Mouse (Mus musculus) lung, adult 18-20 months (tissue): ENCODE measurements around the gene Atp11a.

Experiments
- DNase-seq, 2 experiments: peaks; one replicate each; pipeline ENCODE4 v3.0.0; 2022; ENCODE audit warnings: mixed read lengths in 2 of 2

Atp11a gene

DNA sequence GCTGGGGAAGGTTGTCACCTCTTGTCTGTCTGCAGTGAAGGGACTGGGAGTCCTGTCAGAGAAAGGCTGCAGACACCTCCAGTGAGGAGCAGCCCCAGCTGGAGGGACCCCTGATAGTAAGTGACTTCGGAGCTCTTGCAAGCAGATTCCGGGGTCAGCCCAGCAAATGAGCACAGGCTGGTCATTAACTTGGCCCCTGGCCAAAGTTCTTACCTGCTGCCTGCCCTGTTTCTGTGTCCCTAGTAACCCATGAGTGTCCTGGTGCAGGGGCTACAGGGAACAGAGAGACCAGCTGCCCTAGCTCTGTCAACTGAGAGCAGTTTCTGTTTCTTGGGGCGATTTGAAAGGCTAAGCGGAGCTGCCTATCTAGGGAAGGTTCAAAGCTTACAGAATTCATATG is 17.1 kb downstream of the Atp11a start:
- peak in 1 of 2 experiments; percentile 59 for DNase-seq

DNA sequence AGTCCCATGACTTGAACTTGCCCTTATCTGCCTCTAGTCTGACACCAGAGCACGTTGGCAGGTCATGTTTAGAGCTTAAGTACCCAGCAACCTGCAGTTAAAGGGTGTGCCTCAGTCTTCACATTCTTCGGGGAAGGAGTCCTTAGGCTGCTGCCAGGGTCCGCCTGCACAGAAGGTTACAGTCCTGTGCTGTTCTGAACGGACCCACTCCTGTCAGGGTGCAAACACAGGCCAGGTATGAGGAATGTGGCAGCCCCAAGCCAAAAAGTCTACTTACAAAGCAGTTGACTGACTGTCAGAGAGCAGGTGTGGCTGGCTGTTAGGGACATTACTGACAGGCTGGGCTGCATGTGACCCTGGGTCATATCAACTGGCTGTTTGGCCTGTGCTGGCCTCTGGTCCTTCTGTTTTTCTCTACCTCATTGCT is 18.1 kb downstream of the Atp11a start:
- peak; percentile 78 to 82 for DNase-seq

DNA sequence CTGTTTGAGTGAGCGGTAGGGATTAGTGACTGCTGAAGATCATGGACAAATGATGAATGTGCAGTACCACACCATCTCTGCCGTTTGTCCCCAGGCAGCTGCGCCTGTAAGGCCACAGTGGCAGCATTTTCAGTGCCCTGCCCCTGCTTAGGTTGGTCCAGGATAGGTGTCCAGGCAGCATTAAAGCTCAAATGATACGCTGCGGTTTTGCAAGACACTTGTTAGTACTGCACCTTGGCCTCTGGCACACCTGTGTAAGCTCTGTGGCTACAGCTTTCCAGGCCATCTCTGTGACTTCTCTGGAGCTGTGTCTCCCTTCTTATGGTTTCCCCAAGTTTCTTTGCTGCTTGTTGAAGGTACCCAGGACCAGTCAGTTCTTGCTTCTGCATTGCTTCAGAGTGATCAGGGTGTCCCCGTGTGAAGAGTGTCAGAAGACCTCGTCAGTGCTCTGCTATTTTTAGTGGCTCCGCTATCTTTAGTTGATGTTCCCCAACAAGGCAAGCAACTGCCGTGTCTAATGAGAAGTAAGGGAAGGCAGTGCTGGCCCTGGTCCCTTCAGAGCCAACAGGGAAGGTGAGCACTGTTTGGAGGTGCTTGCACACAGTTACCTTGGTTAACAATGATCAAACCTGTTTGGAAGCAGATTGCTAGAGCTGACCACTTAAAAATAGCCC is 18.6 kb downstream of the Atp11a start:
- DNase-seq, result no peak

DNA sequence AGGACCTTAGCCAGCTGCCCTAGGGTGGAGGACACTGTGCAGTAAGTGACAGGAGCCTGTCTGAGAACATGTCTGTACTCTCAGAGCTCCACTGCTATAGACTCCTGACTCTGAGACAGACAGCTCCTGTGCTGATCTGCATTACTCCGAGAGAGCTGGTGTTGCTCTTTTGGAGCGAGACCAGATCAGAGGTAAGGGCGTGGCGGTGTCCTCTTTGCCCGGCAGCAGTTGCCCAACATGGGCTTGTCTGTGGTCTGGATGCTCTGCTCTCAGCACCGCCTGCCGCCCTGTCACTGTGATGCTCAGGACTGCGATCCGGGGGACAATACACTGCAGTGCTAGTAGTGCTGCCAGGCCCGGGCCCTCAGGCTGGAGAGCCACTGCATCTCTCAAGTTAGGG is 19.4 kb downstream of the Atp11a start:
- DNase-seq, result peak in 1 of 2 experiments; percentile 44

DNA sequence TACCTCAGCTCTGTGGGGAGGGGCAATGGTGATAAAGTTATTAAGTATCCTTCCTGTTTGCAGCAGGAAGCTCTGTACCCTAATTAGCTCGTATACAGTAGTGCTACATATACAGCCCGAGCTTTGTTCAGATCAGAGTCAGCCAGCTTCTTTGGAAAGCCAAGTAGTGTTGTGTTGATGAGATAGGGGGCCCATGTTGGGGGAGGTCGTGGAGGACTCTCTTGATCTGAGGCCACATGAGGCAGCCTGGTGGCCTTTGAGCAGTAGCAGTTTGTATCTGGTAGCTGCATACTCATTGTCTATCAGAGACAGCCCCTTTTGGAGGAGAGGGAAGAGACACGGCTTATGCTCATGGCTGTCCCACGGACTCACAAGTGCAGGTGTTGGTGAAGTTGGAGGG is 20.4 kb downstream of the Atp11a start:
- DNase-seq, result no peak

DNA sequence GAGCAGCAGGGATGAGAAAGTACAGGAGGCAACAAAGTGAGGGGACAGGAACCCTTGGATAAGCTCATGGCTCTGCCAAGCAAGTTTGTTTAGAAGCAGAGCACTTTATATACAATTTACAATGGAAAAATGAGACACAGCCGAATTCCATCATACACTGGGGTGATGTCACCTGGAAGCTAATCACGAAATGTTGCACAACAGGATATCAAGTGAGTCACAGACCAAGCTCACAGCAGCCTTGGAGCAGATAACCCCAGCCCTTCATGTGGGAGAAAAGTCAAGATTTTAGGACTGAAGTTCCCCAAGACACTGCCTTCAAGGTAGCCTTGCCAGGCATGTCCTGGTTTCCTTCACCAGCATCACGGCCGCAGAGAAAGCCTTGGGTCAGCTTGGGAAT is 22.7 kb downstream of the Atp11a start:
- peak; percentile 43 to 70 for DNase-seq

DNA sequence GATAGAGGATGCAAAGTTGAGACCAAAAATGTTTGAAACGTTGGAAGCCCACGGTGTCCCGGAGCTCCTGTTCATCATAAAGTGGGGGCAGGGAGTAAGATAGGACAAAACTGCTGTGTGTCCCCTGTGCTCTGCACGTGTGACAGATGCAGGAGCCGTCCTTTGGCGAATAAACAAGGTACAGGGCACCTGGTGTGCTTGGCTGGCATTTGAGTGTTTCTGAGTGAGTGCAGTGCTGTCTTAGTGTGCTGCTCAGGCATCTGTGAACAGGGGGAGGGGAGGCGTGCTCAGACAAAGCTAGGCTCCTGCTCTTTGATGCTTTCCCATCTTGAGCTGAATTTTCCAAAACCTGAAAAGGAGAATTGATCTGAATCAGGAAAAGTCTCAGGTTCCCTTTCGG is 28.7 kb downstream of the Atp11a start:
- DNase-seq, result no peak

DNA sequence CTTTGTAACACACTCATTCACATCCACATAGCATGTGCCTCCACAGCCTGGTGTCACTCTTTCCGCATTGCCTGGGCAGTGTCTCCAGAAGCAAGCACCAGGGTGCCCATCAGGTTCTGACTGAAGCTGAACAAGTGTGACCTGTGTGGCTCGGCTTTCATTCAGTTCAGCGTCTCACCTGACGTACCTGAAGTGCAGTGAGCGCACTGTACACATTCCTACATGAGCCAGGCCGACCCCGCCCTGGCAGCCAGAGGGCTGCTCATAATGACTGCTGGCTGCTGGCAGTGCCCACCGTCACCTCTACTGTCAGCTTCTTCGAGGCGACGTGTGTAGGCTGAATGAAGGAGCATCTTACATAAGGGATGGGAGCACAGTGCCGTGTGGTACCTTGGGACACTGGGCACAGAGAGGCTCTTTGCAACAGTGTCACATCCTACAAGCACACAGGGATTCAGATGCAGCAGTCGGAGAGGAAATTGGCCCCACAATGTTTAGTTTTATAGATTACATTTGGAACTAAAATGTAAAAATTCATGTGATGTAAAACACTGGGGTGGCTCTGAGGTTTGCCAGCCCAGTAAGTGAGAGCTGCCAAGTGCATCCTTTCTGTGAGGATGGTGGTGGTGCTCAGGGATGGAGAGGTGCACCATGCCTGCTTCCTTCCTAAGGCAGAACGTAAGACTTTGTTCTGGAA is 29.6 kb downstream of the Atp11a start:
- peak; percentile 50 to 72 for DNase-seq

DNA sequence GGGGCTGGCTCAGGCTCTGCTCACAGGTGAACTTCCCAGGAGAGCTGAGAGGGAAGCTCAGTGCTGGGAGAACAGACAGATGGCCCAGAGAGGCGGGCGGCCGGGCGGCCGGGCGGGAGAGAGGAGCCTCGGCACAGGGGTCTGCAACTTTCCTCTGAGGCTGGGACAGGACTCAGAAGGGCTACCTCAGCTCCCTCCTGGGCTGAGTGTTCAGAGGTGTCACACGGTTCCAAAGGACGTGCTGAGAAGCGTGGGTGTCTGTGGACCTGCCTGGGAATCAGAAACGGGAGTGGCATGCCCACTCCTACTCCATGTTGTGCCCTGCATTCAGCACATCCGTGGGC is 30.1 kb downstream of the Atp11a start:
- DNase-seq, result no peak

DNA sequence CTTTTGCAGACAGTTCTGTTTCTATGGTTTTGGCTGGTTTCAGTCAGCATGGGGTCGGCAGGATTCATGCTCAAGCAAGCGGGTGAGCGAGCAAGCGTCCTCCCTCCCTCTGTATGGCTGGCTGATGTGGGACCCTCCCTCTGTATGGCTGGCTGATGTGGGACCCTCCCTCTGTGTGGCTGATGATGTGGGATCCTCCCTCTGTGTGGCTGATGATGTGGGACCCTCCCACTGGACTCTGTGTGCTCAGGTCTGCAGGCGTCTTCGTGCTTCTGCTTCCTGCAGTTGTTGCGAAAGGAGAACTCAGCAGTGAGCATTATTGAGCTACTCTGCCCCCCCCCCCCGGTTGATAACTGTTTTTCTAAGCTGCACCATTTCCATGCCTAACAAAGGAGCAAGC is 30.6 kb downstream of the Atp11a start:
- no peak for DNase-seq

DNA sequence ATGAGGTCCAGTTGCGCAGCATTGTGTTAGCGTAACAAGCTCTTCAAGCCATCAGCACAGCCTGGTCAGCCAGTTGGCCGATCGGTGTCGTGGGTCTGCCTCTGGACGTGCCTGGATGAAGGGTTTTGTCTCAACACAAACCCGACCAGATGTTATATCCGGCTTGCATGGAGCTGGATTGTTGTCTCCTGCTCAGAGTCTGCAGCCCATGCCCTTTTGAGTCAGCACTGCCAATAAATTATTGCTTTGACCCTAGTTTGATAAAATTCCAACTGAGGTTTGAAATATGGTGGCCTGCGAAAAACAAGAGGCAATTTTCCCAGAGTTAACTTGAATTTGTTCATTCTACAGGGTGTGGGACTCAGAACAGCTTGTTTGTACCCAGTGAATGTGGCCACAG is 31.9 kb downstream of the Atp11a start:
- DNase-seq, result peak in 1 of 2 experiments; percentile 38

DNA sequence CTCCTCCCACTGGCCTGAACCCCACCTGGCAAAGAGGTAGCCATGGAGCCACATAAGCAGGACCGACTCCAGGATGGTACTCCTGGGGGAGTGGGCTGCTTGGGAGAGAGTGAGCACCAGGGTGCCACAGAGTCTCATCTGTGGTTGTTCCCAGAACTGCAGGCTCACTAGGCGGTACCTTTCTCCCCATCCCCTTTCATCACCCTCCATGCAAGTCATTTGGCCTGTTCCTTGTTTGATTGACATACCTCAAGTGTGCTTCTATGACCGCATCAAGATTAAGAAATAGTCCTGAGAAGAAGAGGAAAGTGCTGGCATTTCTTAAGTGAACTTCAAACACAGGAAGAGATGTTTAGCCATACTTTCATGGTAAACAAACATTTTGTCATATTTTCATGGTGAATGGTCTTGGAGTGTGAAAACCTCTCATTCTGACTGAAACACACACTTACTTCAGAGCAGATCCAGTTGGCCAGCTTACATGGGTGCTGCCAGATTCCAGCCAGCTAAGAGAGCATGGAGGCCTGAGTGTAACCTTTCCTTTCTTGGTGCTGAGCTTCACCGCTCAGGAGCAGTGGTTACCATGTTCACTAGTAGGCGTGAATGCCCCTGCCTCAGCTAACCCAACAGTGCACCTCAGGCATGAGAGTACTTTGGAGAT is 38.3 kb downstream of the Atp11a start:
- peak; percentile 69 to 84 for DNase-seq

DNA sequence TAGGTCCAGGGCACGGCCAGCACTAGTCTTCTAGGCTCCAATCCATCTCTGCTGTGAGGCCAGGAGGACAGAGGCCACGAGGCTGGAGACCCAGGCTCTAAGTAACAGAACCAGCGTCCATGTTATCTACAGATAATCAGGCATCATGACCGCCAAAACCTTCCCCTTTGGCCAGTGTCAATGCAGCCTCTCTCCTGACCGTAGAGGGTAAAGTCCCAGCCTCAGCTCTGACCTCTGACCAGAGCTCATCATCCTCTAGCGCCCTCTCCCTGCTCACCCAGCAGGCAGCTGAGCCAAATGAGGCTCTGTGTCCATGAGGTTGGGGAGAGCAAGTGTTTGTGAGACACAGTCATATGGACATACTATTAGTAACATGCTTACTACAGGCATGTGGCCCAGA is 42.3 kb downstream of the Atp11a start:
- no peak for DNase-seq

DNA sequence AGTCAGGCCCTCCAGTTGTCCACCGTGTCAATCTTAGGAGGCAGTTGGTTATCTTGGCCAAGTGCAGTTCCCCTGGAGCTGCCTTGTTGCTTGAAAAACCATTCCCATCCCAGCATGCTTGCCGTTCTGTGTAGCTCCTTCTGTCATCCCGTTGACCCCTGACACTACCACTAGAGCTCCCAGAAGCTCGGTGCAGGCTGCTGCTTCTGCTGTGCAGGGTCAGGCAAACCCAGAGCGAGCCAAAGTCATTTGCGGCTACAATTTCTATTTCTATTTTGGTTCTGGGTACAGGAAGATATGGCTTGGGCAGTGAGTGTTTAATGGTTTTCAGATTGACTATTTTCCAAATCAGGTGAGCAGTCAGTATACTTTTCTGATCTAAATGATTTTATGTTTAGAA is 43.0 kb downstream of the Atp11a start:
- DNase-seq, result no peak

DNA sequence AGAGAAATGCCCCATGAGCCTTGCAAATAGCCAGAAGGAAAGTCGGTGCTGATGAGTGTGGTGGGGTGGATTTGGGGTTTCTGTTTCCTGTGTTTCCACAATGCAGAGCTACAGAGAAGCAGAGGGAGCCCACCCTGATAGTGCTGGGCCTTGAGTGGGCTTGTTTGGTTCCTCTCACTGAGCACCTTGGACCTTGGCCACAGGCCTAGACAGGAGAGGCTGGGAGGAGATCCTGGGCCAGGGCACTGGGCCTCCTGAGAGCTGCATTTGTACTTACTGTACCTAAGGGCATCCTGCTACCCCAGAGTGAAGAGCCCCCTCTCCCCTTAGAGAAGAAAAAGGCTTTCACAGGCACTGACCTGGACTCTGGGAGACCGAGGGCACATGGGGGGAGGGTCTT is 43.4 kb downstream of the Atp11a start:
- DNase-seq, result peak in 1 of 2 experiments; percentile 44

DNA sequence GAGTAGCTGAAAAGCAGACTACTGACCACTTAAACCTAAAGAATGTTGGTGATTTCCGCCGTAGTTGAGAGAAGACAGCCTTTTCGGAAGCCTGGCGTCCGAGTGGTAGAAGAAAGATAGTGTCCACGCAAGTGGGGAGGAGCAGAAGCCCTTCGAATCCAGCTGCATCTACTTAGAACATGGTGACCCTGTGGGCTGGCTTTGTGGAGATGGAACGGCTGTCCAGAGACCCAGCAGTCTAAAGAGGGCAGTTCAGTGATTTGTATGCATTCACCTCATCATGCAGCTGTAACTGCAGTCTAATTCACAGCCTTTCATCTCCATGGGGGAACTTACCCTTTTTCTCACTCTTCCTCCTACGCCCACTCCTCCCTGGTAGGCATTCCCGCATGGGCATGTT is 44.8 kb downstream of the Atp11a start:
- DNase-seq, result no peak

DNA sequence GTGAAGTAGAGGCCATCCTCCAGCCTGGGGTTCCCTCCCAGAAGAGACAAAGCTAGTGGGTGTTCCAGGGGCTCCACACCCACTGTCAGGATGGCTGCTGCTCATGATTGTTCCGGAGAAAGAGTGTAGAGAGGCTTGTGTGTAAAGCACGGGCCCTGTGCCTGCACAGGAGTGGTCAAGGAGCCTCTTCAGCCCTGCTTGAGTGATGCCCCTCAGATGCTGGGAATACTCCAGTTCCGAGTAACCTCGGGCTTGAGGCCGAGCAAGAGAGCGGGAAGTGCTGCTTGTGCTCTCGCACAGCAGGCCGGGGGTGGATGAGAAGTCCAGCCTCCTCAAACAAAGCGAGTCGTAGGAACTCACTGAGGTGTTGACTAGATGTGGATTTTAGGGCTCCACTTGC is 46.3 kb downstream of the Atp11a start:
- peak; percentile 86 to 88 for DNase-seq

DNA sequence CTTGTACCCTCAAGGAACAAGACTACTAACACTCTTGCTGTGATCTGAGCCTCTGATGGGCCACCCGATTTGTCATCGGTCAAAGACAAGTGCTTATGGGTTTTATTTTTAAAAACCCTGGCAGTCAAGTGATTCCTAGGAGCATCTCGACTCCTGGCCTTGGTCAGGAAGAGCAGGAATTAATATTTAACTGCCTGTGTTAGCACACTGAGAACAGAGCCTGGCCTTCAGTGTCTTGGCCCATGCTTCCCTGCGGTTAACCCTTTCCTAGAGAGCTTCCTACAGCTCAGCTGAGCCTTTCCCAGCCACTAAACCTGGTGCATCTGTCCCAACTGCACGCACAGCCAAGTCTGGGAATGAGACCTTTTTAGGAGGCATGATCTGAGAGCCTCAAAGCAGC is 48.1 kb downstream of the Atp11a start:
- DNase-seq, result no peak

DNA sequence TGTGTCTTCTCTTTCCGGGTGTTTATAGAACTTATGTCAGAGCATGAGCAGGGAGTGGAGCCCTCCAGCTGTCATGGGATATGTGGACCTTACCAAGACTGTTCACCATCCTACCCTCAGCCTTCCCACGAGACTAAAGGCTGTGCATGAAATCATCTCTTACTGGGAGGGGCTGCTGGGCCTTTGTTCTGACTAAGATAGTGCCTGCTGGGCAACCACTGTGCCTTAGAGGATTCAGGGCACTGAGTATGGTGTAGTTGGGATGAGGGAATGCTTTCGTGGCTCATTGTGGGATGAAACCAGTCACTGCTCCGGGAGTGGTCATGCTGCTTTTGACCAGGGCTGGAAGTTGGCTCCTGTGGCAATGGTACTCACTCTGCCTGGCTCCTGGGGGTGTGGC is 48.8 kb downstream of the Atp11a start:
- no peak for DNase-seq

DNA sequence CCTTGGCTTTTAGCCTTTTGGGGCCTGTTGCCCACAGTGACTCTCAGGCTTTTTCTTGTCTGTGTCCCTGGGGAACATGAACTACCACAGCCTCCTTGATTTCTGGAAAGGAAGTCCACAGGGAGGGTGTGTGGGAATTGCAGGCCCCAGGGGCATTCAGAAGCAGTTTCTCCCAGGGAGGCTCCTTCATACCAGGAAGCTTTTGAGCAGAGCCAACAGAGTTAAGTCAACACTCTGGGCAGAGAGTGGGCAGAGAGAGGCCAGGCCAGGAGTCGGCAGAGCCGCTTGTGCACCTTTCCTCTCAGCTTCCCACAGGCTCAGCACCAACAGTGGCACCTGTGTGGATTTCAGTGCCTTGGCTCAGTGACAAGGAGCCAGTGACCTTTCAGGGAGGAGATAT is 51.2 kb downstream of the Atp11a start:
- peak; percentile 74 to 84 for DNase-seq

DNA sequence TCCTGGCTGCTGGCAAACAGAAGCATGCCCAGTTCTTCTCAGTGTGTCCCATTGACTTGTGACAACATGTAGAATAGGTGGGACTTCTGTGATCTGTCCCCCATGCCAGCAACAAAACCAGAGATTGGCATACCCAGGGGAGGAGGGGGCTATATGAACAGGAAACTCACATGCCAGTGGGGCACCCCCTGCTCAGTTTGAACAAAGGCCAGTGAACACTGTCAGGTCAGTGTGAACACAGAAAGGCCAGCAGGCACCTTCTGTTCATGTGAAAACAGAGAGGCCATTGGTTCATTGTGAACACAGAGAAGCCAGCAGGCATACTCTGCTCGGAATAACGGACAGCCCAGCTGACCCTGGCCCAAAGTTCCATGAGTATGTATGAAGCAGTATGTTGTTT is 52.7 kb downstream of the Atp11a start:
- no peak for DNase-seq

DNA sequence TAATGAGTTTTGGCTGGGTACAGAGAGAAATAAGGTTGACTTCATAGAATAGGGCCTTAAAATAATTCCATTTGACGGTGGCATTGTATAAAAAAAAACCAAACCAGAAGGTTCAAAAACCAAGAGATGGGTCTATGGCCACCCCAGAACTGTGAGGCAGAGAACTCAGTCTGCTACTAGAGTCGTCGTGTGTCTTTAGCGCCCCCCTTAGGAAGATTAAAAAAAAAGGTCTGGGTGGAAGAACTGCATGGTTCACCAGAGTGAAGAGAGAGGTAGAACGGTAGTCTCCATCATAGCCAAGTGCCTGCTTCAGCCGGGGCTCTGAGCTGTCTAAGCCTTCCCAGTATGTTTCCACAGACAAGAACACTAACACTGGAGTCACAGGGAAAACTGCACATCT is 54.4 kb downstream of the Atp11a start:
- DNase-seq, result no peak

DNA sequence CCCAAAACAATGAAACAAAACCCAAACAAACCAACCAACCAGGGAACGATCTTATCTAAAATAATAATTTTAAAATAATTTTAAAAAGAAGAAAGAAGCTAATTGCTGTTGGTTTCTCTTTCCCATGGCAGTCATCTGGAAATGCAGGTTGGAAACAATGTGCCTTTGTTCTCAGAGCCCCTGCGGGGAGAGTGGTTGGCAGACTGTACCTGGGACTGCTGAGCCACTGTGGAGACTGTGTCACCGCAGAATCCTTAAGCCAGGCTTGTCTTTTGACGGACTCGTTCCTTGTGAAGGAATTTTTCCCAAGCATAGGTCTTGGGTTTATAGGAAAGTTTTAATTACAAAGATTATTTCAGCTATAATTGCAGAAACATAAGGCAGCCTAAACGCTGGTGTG is 59.6 kb downstream of the Atp11a start:
- DNase-seq, result no peak

DNA sequence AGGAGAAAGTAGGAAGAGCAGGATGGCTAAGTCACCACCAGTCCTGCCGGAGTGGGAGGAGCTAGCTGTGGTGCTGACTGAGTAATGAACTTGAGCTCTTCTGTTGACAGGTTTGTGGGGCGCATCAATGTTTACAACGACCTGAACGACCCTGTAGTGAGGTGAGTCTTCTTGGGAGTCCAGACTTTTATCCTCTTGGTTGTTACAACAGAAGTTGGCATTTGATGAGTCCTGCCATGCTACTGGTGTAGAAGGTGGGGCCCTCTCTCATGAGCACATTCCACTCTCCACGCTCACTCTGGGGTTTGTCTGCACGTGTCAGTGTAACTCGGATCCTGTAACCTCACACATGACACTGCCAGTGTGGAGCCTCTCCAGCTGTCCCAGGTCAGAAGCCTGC is 66.1 kb downstream of the Atp11a start:
- DNase-seq, result no peak
